Mouse (Mus musculus): ENCODE data around the gene Mtx3. TPM values are rescaled to one million over a fixed set of nuclear protein-coding genes. Genes with fewer than 3 reads are reported as not detected.
"Not testable (repeated sequence)": the region's sequence is repeated elsewhere in the genome, so short reads cannot be mapped to it uniquely, and the experiment has no call there.

Mtx3 gene
- polyA plus RNA-seq (2017; shearing (Covaris generic)) = 1 to 10 TPM; 2.0 to 4.8 (median 3.5) TPM

DNA sequence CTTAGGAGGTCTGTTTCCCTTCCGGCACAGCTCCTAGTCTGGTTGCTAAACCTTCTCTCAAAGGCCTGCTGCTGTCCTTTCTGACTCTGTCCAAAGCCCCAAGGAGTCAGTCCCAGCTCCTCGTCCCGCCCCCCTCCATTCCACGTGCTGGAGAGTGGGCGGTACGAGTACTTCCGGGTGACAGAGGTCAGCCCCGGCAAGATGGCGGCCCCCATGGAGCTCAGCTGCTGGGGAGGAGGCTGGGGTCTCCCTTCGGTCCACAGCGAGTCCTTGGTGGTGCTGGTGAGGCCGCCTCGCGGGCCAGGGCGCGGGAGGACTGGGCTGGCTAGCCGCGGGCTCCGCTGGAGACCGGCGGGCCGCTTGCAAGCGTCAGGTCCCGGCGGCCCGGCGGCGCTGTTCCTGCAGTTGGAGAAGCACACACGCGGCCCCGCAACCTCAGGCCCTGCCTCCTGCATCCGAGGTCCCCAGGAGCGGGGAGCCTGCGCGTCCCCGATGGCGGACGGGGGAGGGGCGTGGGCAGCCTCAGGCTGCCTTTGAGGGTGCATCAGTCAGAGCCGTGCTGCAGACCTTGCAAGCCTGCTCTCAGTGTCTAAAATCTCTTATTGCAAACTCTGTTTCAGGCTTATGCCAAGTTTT, at the start of gene Mtx3:
TSS of gene Mtx3 (plus strand) at position 175 of the 636 bp plus-strand sequence.
- ATAC-seq = peak; percentile 96

DNA sequence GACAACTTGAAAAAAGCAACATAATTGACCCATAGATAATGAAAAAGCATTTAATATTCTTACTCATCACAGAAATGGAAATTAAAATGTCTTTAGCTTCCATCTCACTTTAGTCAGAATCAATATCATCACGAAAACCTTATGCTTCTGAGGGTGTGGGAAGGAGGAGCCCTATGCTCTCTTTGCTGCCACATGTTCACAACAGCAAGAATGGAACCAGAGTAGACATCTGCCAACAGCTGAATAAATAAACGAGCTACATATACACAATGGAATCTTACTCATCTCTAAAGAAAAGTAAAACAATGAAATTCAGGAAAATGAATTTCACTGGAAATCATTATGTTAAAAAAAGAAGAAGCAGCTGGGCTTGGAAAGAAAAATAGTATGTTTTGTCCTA, 45.7 kb upstream of the Mtx3 start:
- ATAC-seq = no peak

DNA sequence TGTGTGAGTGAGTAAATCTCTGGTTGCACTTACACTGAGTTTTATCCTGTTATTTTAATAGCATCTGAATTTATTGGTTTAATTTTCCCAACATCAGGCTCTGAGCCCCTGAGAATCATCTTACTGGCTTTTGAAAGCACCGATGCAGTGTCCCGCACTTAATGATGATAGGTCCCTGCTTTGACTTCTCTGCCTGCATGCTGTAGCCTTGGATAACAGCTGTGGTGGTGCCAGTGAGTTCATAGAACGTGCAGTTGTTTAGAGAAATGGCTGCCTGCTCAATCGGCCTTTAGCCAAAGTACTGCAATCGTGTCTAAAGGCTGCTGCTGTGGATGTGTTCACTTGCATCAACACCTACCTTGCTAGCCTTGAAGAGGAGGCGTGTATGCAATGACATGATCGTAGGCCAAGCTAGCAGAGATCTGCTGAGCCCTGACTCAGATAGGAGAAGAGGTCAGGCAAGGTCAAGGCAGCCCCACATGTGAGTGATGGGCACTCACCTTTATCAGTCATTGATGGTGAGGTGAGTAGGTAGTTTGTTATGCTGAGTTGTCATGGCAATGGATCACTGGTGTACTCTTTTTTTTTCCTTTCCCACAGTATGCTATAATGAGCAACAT, 45.1 kb upstream of the Mtx3 start:
- ATAC-seq = no peak

DNA sequence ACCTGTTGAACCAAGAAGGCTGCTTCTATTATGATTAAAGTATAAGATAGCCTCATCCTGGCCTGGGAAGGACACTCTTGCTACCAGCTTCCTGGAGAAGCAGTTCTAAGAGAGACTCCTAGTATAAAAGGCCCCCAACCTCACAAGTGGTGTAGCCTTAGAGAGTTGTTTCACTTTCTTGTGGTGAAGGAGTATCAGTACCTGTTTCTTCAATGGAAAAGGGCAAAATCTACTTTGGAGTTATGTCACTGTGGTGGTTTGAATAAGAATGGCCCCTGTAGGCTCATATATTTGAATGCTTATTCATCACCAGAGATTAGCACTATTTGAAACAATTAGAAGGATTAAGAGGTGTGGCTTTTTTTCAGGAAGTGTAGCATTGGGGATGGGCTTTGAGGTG, 37.8 kb upstream of the Mtx3 start:
- no peak for ATAC-seq

DNA sequence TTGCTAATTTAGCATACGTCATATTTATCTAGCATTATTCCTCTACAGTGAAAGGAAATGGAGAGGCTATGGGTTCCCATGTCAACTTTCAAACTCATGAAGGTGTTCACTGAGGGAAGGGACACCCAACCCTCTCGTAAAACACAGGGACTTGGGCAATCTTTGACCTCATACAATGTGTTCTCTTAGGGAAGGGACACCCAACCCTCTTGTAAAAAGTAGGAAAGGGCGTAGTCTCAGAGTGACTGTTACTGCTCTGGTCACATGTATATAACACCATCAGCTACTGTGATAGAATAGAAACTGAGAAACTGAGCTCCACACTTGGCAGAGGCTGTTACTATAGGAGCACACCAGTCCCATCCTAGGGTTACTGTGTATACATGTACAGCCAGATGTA, 36.7 kb upstream of the Mtx3 start:
- ATAC-seq = no peak

DNA sequence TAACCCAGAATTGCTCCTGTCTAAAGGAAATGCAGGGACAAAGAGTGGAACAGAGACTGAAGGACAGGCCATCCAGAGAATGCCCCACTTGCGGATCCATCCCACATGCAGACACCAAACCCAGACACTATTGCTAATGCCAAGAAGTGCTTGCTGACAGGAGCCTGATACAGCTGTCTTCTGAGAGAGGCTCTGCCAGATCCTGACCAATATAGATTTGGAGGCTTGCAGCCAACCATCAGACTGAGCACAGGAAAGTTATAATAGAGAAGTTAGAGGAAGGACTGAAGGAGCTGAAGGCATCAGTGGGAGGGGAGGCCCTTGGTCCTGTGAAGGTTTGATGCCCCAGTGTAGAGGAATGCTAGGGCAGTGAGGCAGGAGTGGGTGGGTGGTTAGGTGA, 34.0 kb upstream of the Mtx3 start:
- not testable (repeated sequence) for ATAC-seq

DNA sequence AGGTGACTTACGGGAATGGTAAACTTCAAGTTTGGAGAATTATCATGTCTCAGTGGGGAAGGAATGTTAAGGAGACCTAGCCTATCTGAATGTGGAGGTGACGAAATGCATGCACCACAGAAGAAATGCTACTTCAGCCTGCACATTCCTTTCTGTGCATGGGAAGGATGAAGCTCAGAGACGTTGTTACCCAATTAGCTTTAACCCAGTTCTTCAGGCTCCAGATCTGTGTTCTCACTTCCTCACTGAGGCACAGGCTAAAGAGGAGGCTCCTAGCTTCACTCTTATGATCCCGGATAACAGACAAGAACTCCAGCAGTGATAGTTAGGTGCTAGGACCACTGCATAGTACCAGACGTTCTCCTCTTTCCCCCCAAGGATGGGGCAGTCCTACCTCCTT, 28.2 kb upstream of the Mtx3 start:
- no peak for ATAC-seq

DNA sequence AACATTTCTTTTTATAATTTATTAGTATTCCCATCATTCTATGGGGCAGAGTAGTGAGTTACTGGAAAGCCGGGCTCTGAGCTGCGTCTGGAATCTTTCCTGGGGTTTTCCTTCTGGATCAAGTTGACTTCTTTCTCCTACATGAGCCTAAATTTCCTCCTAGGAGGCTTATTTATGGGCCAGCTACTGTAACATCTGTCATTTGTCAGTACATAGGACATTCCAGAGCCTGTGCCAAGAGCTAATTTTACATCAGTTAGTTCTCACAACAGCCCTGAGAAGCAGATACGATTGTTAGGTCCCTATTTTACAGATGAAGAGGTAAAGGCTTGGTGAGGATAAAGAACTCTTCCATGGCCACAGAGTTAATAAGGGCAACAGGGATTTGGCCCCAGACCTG, 27.2 kb upstream of the Mtx3 start:
- ATAC-seq = no peak

DNA sequence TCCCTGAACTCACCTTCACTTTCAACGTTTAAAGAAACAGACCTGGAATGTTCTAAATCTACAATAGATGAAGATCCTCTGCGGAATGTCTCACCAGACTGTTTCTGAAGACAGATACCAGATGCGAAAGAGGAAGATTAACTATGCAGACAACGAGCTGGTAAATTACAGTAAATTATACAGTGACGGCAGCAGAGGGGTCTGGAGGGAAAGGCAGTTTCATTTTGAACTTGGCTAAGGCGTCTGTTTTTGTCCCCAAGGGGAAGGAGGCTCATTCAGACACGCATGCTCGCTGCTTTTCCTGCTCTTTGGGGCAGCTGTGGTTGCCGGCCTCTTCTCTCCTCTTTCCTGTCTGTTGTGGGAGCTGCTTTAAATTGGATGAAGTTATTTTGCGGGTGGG, 15.7 kb upstream of the Mtx3 start:
- ATAC-seq = no peak

DNA sequence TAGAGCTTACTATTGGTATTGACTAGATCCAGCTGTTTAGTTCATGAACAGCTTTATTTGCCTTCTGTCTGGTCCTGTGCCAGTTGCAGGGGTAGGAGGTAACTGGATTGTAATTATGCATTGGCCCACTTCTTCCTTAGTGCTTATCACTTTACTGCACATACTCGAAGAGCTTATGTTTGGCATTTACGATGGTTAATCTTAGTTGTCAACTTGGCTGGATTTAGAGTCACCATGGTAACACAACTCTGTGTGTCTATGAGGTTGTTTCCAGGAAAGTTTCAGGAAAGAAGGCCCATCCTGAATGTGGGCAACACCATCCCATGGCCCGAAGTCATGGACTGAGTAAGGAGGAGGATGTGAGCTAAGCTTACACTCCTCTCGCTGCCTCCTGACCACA, 11.4 kb upstream of the Mtx3 start:
- no peak for ATAC-seq

DNA sequence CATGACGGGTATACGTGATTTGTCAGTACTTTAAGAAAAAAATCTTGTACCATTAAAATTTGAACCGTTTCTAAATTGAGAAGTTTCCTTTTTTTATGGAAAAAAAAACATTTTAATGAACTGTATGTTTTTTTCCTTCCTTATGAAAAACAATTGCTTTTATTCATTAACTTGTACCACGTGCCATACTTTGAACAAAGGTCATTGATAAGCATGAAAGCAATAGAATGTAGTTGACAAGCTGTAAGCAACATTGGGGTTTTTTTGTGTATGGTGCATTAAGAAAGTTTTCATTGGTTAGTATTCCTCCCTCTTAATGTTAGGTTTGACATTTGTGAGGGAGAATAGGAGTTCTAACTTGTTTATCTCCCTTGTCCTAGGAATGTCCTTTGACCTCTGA, 1.9 kb downstream of the Mtx3 start:
- no peak for ATAC-seq

DNA sequence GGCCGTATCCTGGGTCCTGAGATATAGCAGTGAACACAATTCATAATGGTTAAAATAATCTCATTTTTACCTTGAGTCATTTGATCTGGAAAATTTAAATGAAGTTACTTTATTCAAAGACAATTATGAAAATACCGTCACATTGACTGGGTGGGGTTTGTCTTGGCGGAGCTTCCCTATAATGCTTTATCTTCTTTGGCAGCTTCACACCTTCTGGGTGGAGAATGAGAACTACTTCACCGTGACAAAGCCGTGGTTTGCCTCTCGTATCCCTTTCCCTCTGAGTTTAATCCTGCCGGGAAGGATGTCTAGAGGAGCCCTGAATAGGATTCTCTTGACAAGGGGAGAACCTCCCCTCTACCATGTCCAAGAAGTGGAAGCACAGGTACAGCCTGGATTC, 2.8 kb downstream of the Mtx3 start:
- no peak for ATAC-seq

DNA sequence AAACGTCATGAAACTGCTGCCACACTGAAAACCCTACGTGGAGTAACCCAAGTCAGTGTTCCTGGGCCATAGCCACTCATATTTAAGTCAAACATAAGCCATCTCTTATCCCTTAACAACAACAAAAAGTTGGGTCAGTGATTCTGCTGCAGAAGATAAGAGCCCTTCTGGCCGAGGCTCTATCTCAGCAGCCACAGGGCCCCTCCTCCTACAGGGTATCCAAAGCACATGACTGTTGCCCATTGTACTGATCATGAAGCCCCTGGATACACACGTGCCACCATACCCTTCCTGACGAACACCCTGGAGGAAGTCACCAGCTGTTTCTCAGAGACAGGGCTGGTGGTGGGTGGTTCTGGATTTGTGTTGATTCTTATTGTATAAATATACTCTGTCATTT, 3.4 kb downstream of the Mtx3 start:
- ATAC-seq = no peak

DNA sequence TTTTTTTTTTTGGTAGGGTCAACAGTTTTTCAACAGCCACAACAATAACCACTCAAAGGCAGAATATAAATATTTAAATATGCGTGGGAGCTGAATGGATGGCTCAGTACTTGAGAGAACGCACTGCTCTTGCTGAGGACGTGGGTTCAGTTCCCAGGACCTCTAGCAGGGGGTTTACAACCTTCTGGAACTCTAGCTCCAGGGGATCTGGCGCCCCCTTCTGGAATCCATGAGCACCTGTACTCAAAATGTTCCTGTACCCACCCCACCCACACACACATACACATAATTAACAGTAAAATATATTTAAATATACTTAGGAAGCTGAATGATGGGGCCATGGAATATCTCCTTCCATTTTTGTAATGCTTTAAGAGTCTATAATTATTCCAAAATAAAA, 11.3 kb downstream of the Mtx3 start:
- ATAC-seq = no peak

DNA sequence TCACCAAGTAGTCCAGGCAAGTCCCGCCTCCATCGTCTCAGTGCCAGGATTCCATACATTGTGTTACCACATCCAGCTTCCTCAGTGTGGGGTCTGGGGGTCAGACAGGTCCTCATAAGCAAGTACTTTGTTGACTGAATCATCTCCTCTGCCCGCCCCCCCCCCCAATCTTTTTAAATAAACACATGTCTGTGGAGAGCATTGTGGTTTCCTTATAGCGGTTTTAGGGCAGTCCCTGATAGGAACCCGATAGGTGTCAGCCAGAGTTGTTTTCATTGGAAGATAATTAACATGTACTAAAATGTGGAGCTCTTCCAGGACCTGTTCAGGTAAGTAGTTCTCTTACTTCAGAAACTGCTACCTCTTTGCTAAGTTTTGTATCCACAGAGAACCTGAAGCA, 14.2 kb downstream of the Mtx3 start:
- no peak for ATAC-seq

DNA sequence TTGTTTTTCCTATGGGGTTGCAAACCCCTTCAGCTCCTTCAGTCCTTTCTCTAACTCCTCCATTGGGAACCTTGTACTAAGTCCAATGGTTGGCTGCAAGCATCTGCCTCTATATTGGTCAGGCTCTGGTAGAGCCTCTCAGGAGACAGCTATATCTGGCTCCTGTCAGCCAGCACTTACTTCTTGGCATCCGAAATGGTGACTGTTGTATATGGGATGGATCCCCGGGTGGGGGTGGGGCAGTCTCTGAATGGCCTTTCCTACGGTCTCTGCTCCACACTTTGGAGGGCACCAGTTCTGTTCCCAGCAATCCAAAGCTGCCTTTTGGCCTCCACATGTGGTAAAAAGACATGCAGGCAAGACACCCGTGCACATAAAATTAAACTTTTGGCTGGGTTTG, 15.4 kb downstream of the Mtx3 start:
- ATAC-seq = no peak

DNA sequence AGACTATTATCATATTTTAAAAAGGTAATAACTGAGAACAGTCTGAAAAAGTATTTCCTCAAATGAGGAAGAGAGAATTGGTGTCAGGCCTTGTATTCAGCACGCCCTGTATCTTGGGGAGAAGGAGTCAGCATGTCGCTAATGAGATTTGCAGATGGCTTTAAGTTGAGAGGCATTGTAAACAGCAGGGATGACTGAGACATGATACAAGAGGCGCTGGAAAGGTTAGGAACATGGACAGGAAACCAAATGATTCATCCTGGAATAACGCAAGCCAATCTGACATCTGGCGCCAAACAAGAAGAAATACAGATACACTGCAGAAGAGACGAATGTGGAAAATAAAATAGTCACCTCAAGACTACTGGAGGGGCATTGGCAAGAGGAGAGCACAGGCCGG, 20.8 kb downstream of the Mtx3 start:
- ATAC-seq = no peak

DNA sequence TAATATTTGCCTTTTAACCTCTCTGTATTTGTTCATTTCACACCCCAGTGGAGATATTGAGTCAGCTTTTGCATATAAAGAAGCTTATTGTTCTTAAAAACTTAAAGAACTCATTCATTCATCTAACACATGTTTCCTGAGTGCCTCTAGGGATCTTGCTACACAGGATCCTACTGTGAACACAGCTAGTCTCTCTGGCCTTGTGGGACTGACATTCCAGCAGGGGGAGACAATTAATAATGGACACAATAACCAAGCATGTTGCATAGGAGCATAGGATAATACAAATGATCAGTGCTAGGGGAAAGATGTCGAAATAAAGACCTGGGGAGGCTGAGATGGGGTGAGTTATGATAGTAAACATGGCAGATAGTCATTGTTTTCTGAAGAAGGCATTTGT, 22.1 kb downstream of the Mtx3 start:
- ATAC-seq = no peak

DNA sequence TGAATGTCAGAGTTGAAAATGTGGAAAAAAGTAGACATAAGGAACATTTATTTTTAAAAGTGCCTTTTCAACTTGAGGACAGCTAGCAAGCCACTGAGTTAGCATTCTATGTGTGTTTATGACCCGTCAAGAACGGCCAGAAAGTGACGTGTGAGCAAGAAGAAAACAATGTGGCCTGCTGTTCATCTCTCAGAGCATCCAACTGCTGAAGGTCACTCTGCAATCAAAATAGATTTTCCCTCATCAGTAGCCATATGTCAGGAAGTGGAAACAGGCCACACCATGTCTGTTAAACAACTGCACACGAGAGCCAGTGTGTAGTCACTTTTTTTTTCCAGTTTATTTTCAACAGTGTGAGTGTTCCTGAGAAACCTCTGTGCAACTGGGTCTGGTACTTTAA, 35.0 kb downstream of the Mtx3 start:
- no peak for ATAC-seq

DNA sequence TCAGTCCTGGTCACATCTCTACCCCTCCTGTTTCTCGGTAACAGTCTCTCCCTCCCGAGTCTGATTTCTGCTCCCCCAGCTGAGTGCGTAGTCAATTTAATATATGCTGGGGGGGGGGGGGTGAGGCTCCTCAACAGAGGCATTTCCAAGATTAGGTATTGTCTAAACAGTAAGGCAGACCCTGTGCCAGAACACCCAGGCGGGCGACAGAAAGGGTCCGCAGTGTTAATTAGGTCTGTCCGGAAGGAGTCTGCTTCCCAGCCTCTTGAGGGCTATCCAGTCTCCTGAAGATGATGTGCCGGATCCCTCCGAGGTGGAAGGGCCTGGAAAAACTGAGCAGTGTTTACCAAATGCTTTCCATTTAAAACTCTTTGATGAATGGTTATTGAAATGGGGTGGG, 35.4 kb downstream of the Mtx3 start:
- no peak for ATAC-seq

DNA sequence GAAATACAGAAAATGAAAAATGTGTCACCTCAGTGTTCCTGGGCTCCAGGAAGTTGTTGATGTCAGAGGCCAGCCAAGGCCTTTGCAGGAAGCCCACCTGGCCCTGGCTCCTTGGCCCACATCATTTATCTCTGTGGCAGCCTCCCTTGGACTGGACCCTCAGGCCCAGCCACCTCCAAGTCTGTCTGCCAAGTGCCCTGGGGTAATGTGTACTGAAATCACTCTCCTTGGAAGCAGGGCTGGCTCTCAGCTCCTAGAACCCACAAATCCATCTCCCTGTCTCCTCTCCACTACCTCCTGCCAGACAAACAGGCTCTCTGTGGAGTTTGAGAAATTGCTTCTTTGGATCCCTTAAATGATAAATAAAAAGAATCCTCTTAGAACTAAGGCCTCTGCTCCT, 36.0 kb downstream of the Mtx3 start:
- no peak for ATAC-seq

DNA sequence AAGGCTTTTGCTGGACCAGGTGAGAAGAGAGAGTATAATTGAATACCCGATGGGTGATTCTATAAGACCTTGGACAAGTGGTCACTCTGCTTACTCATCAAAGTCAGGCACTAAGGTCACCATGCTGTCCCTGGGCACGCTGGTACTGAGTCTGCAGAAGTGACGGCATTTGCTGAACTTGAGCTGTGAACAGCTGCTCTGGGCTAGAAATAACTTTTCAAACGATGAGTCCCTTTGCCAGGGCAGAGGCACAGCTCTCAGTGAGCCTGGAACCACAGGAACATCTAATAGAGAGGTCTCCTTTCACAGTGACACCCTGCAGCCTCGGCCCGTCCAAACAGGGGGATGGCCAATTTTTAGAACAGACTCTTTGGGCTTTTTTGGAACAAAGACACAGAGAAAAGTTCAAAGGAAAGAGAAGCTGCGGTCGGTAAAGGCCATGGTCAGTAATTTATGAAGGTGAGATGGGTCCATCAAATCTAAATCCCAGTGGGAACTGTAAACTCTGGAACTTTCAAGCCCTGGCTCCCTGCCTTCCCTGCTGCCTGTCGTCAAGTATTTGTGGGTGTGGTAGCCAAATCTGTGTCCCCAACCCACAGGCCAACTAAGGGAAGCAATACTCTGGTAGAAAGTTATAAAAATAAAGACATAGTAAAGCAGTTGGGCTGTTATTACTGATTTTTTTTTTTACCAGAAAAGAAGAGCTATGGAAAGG, 37.9 kb downstream of the Mtx3 start:
- no peak for ATAC-seq

DNA sequence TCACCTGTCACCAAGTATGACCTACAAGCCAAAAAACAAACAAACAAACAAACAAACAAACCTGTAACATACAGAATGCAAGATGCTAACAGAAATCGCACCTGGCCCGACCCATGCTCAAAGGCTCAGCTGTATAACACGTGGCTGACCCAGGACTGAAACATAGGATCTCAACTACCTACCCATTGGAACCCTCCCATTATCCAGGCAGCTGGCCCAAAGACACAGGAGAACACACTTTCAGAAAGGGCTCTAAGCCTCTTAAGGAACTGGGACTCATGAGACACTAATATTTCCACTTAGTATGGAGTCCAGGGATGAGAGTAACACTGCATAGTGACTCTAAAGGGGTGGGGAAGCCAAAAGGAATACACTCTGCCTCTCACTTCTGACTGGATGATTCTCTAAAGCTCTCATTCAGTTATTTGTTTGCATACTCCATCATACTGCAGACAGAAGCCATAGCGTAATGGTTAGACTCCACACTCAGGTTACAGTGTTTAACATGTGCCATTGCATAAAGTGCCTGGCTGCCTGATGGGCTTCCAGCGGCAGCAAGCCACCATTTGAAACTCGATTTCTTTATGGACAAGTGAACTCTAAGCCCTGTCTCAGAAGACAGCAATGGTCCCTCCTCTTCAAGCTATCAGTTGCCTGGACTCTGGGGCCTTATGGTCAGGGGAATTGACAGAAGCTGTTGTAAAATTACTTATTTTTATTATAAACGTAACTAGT, 38.6 kb downstream of the Mtx3 start:
- no peak for ATAC-seq

DNA sequence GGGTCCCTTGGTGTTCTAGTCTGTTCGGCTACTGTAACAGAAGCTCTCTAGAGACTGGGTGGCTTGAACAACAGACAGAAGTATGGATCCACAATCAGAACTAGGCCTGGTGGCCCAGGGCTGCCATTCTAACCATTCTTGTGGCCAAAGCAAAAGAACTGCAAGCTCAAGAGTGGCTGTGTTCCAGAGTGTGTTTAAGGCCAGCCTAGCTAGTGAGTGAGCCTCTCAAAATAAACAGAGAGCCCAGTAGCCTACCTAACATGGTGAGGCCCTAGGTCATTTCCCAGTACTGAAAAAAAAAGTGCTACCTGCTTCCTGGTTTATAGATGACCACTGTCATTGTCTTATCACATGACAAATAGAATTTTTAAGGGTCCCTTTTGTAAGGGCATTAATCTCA, 39.6 kb downstream of the Mtx3 start:
- no peak for ATAC-seq
